Mouse (Mus musculus) thymus, postnatal 25 days (tissue): ENCODE data around the gene Oca2.

Source experiments
- DNase-seq: peaks from one replicate; pipeline ENCODE4 v3.0.0; 2022

Oca2 gene

GRCm38 (mm10) chr7:56382706-56383105 lies 143.1 kb downstream of the Oca2 start:
- no peak for DNase-seq

- DNase-seq = no peak
These were observed 148.7 kb downstream of the Oca2 start for GRCm38 (mm10) chr7:56388295-56388694.

GRCm38 (mm10) chr7:56418182-56418836 lies 178.7 kb downstream of the Oca2 start:
- no peak for DNase-seq

GRCm38 (mm10) chr7:56419253-56419844 lies 179.8 kb downstream of the Oca2 start:
- no peak for DNase-seq

- no peak for DNase-seq
These were observed 182.4 kb downstream of the Oca2 start for GRCm38 (mm10) chr7:56421946-56422345.

- no peak for DNase-seq
These were observed 184.0 kb downstream of the Oca2 start for GRCm38 (mm10) chr7:56423548-56423947.

- no peak for DNase-seq
These were observed 221.4 kb downstream of the Oca2 start for GRCm38 (mm10) chr7:56460814-56461520.

- DNase-seq = no peak
These were observed 258.7 kb downstream of the Oca2 start for GRCm38 (mm10) chr7:56498242-56498641.

GRCm38 (mm10) chr7:56499319-56499718 lies 259.8 kb downstream of the Oca2 start:
- DNase-seq = no peak

GRCm38 (mm10) chr7:56499767-56500166 lies 260.2 kb downstream of the Oca2 start:
- no peak for DNase-seq

- no peak for DNase-seq
These were observed 260.9 kb downstream of the Oca2 start for GRCm38 (mm10) chr7:56500438-56500837.

GRCm38 (mm10) chr7:56518581-56518980 lies 279.0 kb downstream of the Oca2 start:
- DNase-seq = no peak

GRCm38 (mm10) chr7:56519741-56520140 lies 280.2 kb downstream of the Oca2 start:
- no peak for DNase-seq

- no peak for DNase-seq
These were observed 295.3 kb downstream of the Oca2 start for GRCm38 (mm10) chr7:56534856-56535255.

- DNase-seq = no peak
These were observed 309.7 kb downstream of the Oca2 start for GRCm38 (mm10) chr7:56549226-56549625.

- DNase-seq = no peak
These were observed 312.2 kb downstream of the Oca2 start for GRCm38 (mm10) chr7:56551804-56552203.
